In genomic region chr13:69534334-69534653, GRCm38 (mm10) we compare ENCODE assay signal across 8 mouse cellular contexts. TPM values are rescaled to one million over a fixed set of nuclear protein-coding genes. Genes with fewer than 3 reads are reported as not detected.
DNase-seq lines count a peak whose midpoint lies in the region; ATAC-seq and TF ChIP-seq lines count a peak whose summit lies in the region.

Tent4a (minus strand) TSS chr13:69534617.

- H3K27me3 ChIP-seq in ES-Bruce4 (ENCODE audit: control insufficient read depth, insufficient read depth, low read length, poor library complexity, severe bottlenecking): no peaks in the 10 kb centered on the region
- H3K27me3 ChIP-seq in forebrain, embryonic 11.5 days (ENCODE audit: control insufficient read depth, insufficient read depth, low read length): no peaks in the 10 kb centered on the region
- no peaks in the 10 kb centered on the region for H3K27me3 ChIP-seq in hindbrain, postnatal 0 days (ENCODE audit: insufficient read depth, low read length)
- H3K27me3 ChIP-seq in megakaryocyte, embryonic 14.5 days (replicated peaks): no peaks in the 10 kb centered on the region

- intact Hi-C loops in gastrocnemius, adult 2 months (cut with DNase I): no loop called here
- intact Hi-C loops in gastrocnemius, postnatal 14 days (cut with DNase I; ENCODE audit: low total_unique reads): no loop called here
- intact Hi-C loops in gastrocnemius, postnatal 36 days (cut with DNase I): no loop called here

- TF ChIP-seq EP300 in ES-Bruce4 (IDR thresholded peaks at IDR 0.05; ENCODE audit: insufficient read depth, low read depth, low read length): no peak

- H3K9ac ChIP-seq in ES-Bruce4 (ENCODE audit: low read depth, poor library complexity, severe bottlenecking): peak within 1 kb of the TSS; percentile 98
- peak within 1 kb of the TSS; percentile 89 for H3K9ac ChIP-seq in forebrain, embryonic 11.5 days (ENCODE audit: low read length)
- peak within 1 kb of the TSS; percentile 82 for H3K9ac ChIP-seq in hindbrain, postnatal 0 days (replicated peaks; ENCODE audit: low read length)

- under 1% methylated on average over 53 of the region's 57 CpGs for WGBS in forebrain, embryonic 11.5 days
- WGBS in hindbrain, postnatal 0 days: 0% methylated on average over 16 of the region's 57 CpGs

- ATAC-seq in forebrain, embryonic 11.5 days (replicated peaks; ENCODE audit: low FRiP score): peak; percentile 89
- peak; percentile 87 for ATAC-seq in hindbrain, postnatal 0 days

- DNase-seq in gastrocnemius, adult 2 months: no peak
- DNase-seq in gastrocnemius, postnatal 14 days: no peak
- no peak for DNase-seq in forebrain, embryonic 11.5 days (ENCODE audit: low spot score)
- no peak for DNase-seq in hindbrain, postnatal 0 days (ENCODE audit: low spot score)
- DNase-seq in thymus, postnatal 10 days (ENCODE audit: low spot score in 2 of 2): no peak
- no peak for DNase-seq in gastrocnemius, postnatal 36 days

- TF ChIP-seq POLR2A in ES-Bruce4 (IDR thresholded peaks at IDR 0.05; ENCODE audit: insufficient read depth, low read length): no peak

- peak within 1 kb of the TSS; percentile 99 for H3K27ac ChIP-seq in gastrocnemius, adult 2 months
- peak within 1 kb of the TSS; percentile 72 for H3K27ac ChIP-seq in ES-Bruce4 (ENCODE audit: insufficient read depth, low read length)
- H3K27ac ChIP-seq in forebrain, embryonic 11.5 days (ENCODE audit: low read depth, low read length): peak within 1 kb of the TSS; percentile 87
- H3K27ac ChIP-seq in hindbrain, postnatal 0 days: peak within 1 kb of the TSS; percentile 94

- peak within 1 kb of the TSS; percentile 89 for H3K4me2 ChIP-seq in forebrain, embryonic 11.5 days (ENCODE audit: low read depth, low read length, severe bottlenecking)
- peak within 1 kb of the TSS; percentile 96 for H3K4me2 ChIP-seq in hindbrain, postnatal 0 days (ENCODE audit: low read depth, low read length)

- H3K36me3 ChIP-seq in ES-Bruce4 (ENCODE audit: control insufficient read depth, insufficient read depth, low read length, poor library complexity, severe bottlenecking): no peaks in the 10 kb centered on the region; the same call in 1 of the 2 replicates
- H3K36me3 ChIP-seq in forebrain, embryonic 11.5 days (ENCODE audit: control insufficient read depth, insufficient read depth, low read length): no peaks in the 10 kb centered on the region
- H3K36me3 ChIP-seq in hindbrain, postnatal 0 days (ENCODE audit: insufficient read depth, low read length): no peaks in the 10 kb centered on the region
- H3K36me3 ChIP-seq in megakaryocyte, embryonic 14.5 days (replicated peaks; ENCODE audit: low read length): peaks cover 18% of the 10 kb centered on the region

- H3K4me3 ChIP-seq in gastrocnemius, adult 2 months: peak within 1 kb of the TSS; percentile 93
- H3K4me3 ChIP-seq in ES-Bruce4 (ENCODE audit: low read depth, low read length): peak within 1 kb of the TSS; percentile 90
- peak within 1 kb of the TSS; percentile 97 for H3K4me3 ChIP-seq in forebrain, embryonic 11.5 days (ENCODE audit: low read depth, low read length)
- peak within 1 kb of the TSS; percentile 76 for H3K4me3 ChIP-seq in hindbrain, postnatal 0 days (ENCODE audit: low read length)
- H3K4me3 ChIP-seq in megakaryocyte, embryonic 14.5 days (replicated peaks): peak within 1 kb of the TSS; percentile 96

- TF ChIP-seq CTCF in gastrocnemius, adult 2 months (IDR thresholded peaks at IDR 0.05): no peak
- no peak for TF ChIP-seq CTCF in ES-Bruce4 (IDR thresholded peaks at IDR 0.05; ENCODE audit: low read depth, low read length)
- TF ChIP-seq CTCF in hindbrain, postnatal 0 days (IDR thresholded peaks at IDR 0.05; ENCODE audit: low read depth): no peak

- peaks cover 8% of the 10 kb centered on the region for H3K4me1 ChIP-seq in ES-Bruce4 (ENCODE audit: control insufficient read depth, insufficient read depth, low read length)
- peaks cover 11% of the 10 kb centered on the region for H3K4me1 ChIP-seq in forebrain, embryonic 11.5 days (replicated peaks; ENCODE audit: control insufficient read depth, insufficient read depth, low read length)
- peaks cover 29% of the 10 kb centered on the region for H3K4me1 ChIP-seq in hindbrain, postnatal 0 days (ENCODE audit: insufficient read depth, low read length)
- H3K4me1 ChIP-seq in megakaryocyte, embryonic 14.5 days: peaks cover 66% of the 10 kb centered on the region

- H3K9me3 ChIP-seq in ES-Bruce4 (replicated peaks; ENCODE audit: control insufficient read depth, insufficient read depth, low read length, poor library complexity, severe bottlenecking): no peaks in the 10 kb centered on the region
- H3K9me3 ChIP-seq in forebrain, embryonic 11.5 days (ENCODE audit: control insufficient read depth, low read length): no peaks in the 10 kb centered on the region
- H3K9me3 ChIP-seq in hindbrain, postnatal 0 days (ENCODE audit: low read length): no peaks in the 10 kb centered on the region
- H3K9me3 ChIP-seq in megakaryocyte, embryonic 14.5 days: no peaks in the 10 kb centered on the region

RNA-seq across cellular contexts. Expression of gene Tent4a, which starts in this region (rescaled TPM):
- 1 to 10 TPM; 5.2 to 7.8 TPM for total RNA-seq in gastrocnemius, adult 2 months (2021)
- 1 to 10 TPM; 6.8 to 9.4 TPM for total RNA-seq in gastrocnemius, postnatal 14 days (2021)
- 34.8 and 35.8 TPM in 2 replicates for polyA plus RNA-seq in ES-Bruce4 (2011; ENCODE audit: insufficient read depth, insufficient read length, low read depth, missing spikeins)
- polyA plus RNA-seq in forebrain, embryonic 11.5 days (2014; fragmentation: Nextera tagmentation; extraction: Ambion mirVana): 8.7 and 9.6 TPM in 2 replicates
- total RNA-seq in hindbrain, postnatal 0 days (2014; rRNA removed): 22.3 and 22.6 TPM in 2 replicates
- polyA plus RNA-seq in hindbrain, postnatal 0 days (2015; fragmentation: Nextera tagmentation; extraction: Ambion mirVana): 4.8 and 5.1 TPM in 2 replicates
- 4.0 and 5.0 TPM in 2 replicates for polyA plus RNA-seq in megakaryocyte, embryonic 14.5 days (2012; ENCODE audit: insufficient read depth, low replicate concordance)
- 1 to 10 TPM; 5.3 to 6.5 TPM for total RNA-seq in gastrocnemius, postnatal 36 days (2021)
